Mouse (Mus musculus) granulocyte monocyte progenitor cell, adult 5-6 weeks (primary cell): ENCODE data around the gene Gm4131. TPM values are rescaled to one million over a fixed set of nuclear protein-coding genes. Genes with fewer than 3 reads are reported as not detected.

Source experiments
- ATAC-seq: replicated peaks from 2 replicates; pipeline ENCODE4 v1.8.0; 2016; ENCODE audit warnings: mild to moderate bottlenecking, moderate TSS enrichment, inconsistent platforms; ENCODE audit not compliant: poor library complexity, severe bottlenecking
- total RNA-seq, 2 experiments: library from RNA; stranded (forward) in 1 of 2; stranded (reverse) in 1 of 2; fragments of 200-712, 200-1000 nt in 1 of 2; fragments of >200 nt in 1 of 2; fragmentation: Nextera tagmentation in 1 of 2; gene quantifications; 2 replicates each; pipeline ENCODE4 v1.2.3; 2014 to 2017

Gm4131 gene
- total RNA-seq, 2 experiments from 2014 or later: not detected

GRCm38 (mm10) chr14:62552771-62553170 lies 13.9 kb downstream of the Gm4131 start:
- no peak for ATAC-seq

- no peak for ATAC-seq
These were observed 16.6 kb downstream of the Gm4131 start for GRCm38 (mm10) chr14:62550121-62550520.

- ATAC-seq: no peak
These were observed 20.0 kb downstream of the Gm4131 start for GRCm38 (mm10) chr14:62546746-62547145.

GRCm38 (mm10) chr14:62546296-62546695 lies 20.4 kb downstream of the Gm4131 start:
- ATAC-seq: no peak

GRCm38 (mm10) chr14:62541751-62542150 lies 25.0 kb downstream of the Gm4131 start:
- no peak for ATAC-seq

- ATAC-seq: no peak
These were observed 26.9 kb downstream of the Gm4131 start for GRCm38 (mm10) chr14:62539834-62540233.

- no peak for ATAC-seq
These were observed 29.7 kb downstream of the Gm4131 start for GRCm38 (mm10) chr14:62536988-62537387.

- ATAC-seq: no peak
These were observed 30.6 kb downstream of the Gm4131 start for GRCm38 (mm10) chr14:62536127-62536526.

GRCm38 (mm10) chr14:62530951-62531350 lies 35.8 kb downstream of the Gm4131 start:
- ATAC-seq: no peak

- no peak for ATAC-seq
These were observed 53.9 kb downstream of the Gm4131 start for GRCm38 (mm10) chr14:62512845-62513244.

- ATAC-seq: no peak
These were observed 57.4 kb downstream of the Gm4131 start for GRCm38 (mm10) chr14:62509350-62509749.

GRCm38 (mm10) chr14:62506261-62506660 lies 60.5 kb downstream of the Gm4131 start:
- ATAC-seq: no peak

- no peak for ATAC-seq
These were observed 69.3 kb downstream of the Gm4131 start for GRCm38 (mm10) chr14:62497391-62497790.

- no peak for ATAC-seq
These were observed 70.2 kb downstream of the Gm4131 start for GRCm38 (mm10) chr14:62496501-62496900.

- ATAC-seq: no peak
These were observed 73.3 kb downstream of the Gm4131 start for GRCm38 (mm10) chr14:62493456-62493855.

- ATAC-seq: peak; percentile 85
These were observed 74.4 kb downstream of the Gm4131 start for GRCm38 (mm10) chr14:62492196-62492850.

- ATAC-seq: no peak
These were observed 78.5 kb downstream of the Gm4131 start for GRCm38 (mm10) chr14:62488270-62488669.

- no peak for ATAC-seq
These were observed 85.3 kb downstream of the Gm4131 start for GRCm38 (mm10) chr14:62481381-62481780.

GRCm38 (mm10) chr14:62479395-62479794 lies 87.3 kb downstream of the Gm4131 start:
- ATAC-seq: no peak

GRCm38 (mm10) chr14:62474481-62474880 lies 92.2 kb downstream of the Gm4131 start:
- no peak for ATAC-seq

GRCm38 (mm10) chr14:62472061-62472460 lies 94.7 kb downstream of the Gm4131 start:
- no peak for ATAC-seq

GRCm38 (mm10) chr14:62468753-62469125 lies 98.0 kb downstream of the Gm4131 start:
- ATAC-seq: no peak
